In the genomic region with DNA sequence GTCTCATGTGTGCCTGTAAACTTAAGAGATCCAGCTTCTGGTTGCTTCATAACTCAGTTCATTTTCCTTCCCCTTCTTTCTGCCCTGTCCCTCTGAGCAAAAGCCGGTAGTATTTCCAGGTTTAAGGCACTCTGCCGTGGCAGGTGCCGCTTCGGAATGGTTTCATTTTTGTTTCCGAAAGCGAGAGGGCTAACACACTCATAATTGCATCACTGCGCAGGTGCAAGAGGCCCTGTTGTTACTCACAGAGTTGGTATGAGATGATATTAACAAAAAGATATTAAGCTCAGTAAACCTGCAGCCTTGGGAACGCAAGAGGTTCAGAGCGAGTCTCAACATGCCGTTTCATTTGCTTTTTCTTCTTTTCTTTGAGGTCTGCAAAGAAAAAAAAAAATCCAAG, we compare ENCODE assay signal across 19 mouse cellular contexts.
DNase-seq lines count a peak whose midpoint lies in the region; ATAC-seq and TF ChIP-seq lines count a peak whose summit lies in the region.
"Had no signal": no experiment of that assay in that cellular context is flagged by ENCODE, and none has a peak within 500 bp of the region (broad histone marks: within the 10 kb centered on the region; RNA-seq: fewer than 3 reads in every experiment).

No protein-coding gene starts in this region.

- 69% methylated on average over 10 of the region's 10 CpGs for WGBS in embryonic facial prominence, embryonic 15.5 days
- WGBS in stomach, postnatal 0 days = 70% methylated on average over 10 of the region's 10 CpGs

- DNase-seq in lung, postnatal 36 days = peak; percentile 37
- no peak for DNase-seq in lung, postnatal 25 days (ENCODE audit: low spot score)
- no peak for DNase-seq in stomach, postnatal 0 days (ENCODE audit: low spot score)
- no peak for DNase-seq in layer of hippocampus, adult 18-20 months (ENCODE audit: low spot score in 2 of 2)
- DNase-seq in frontal cortex, adult 2 months (ENCODE audit: extremely low spot score in 1 of 2, low spot score in 1 of 2) = no peak
- DNase-seq: adrenal gland, adult 2 months; cerebellum, adult 18-20 months; cerebellum, postnatal 36 days; forebrain, postnatal 0 days; kidney, postnatal 25 days; thymus, postnatal 25 days had no signal

- peak overlapping the region; percentile 21; the same call in 1 of the 2 replicates for H3K4me3 ChIP-seq in embryonic facial prominence, embryonic 15.5 days (replicated peaks)
- no peak overlapping the region for H3K4me3 ChIP-seq in myocyte
- H3K4me3 ChIP-seq in stomach, postnatal 0 days (ENCODE audit: low read depth, low read length) = no peak overlapping the region
- H3K4me3 ChIP-seq: heart, embryonic 10.5 days; intestine, embryonic 15.5 days; liver, embryonic 15.5 days; midbrain, embryonic 13.5 days; neural tube, embryonic 12.5 days had no signal

- no peaks in the 10 kb centered on the region for H3K27me3 ChIP-seq in embryonic facial prominence, embryonic 15.5 days
- no peaks in the 10 kb centered on the region for H3K27me3 ChIP-seq in myocyte (ENCODE audit: control insufficient read depth, insufficient read depth, insufficient read length)
- H3K27me3 ChIP-seq in stomach, postnatal 0 days (ENCODE audit: control insufficient read depth, insufficient read depth, low read length) = no peaks in the 10 kb centered on the region
- H3K27me3 ChIP-seq: intestine, embryonic 15.5 days; liver, embryonic 15.5 days; midbrain, embryonic 13.5 days; neural tube, embryonic 12.5 days had no signal

- no peak for TF ChIP-seq CTCF in stomach, postnatal 0 days (IDR thresholded peaks at IDR 0.05; ENCODE audit: low read depth)

- H3K9ac ChIP-seq in embryonic facial prominence, embryonic 15.5 days = no peak overlapping the region
- no peak overlapping the region for H3K9ac ChIP-seq in stomach, postnatal 0 days (ENCODE audit: low read length)
- H3K9ac ChIP-seq: forebrain, postnatal 0 days; intestine, embryonic 15.5 days; liver, embryonic 15.5 days; midbrain, embryonic 13.5 days; neural tube, embryonic 12.5 days had no signal

- no peaks in the 10 kb centered on the region for H3K9me3 ChIP-seq in embryonic facial prominence, embryonic 15.5 days (replicated peaks)
- no peaks in the 10 kb centered on the region for H3K9me3 ChIP-seq in stomach, postnatal 0 days (ENCODE audit: control insufficient read depth, low read length)
- H3K9me3 ChIP-seq: heart, embryonic 10.5 days; intestine, embryonic 15.5 days; liver, embryonic 15.5 days; midbrain, embryonic 13.5 days; neural tube, embryonic 12.5 days had no signal

- no peaks in the 10 kb centered on the region for H3K79me2 ChIP-seq in myocyte (ENCODE audit: control insufficient read depth, insufficient read depth)

- peak overlapping the region; percentile 39; the same call in 1 of the 2 replicates for H3K27ac ChIP-seq in embryonic facial prominence, embryonic 15.5 days (replicated peaks)
- peak overlapping the region; percentile 49 for H3K27ac ChIP-seq in stomach, postnatal 0 days (replicated peaks)
- H3K27ac ChIP-seq: heart, embryonic 10.5 days; intestine, embryonic 15.5 days; liver, embryonic 15.5 days; midbrain, embryonic 13.5 days; neural tube, embryonic 12.5 days had no signal

- TF ChIP-seq POLR2A in myocyte (IDR thresholded peaks at IDR 0.05; ENCODE audit: insufficient read length, low read depth) = no peak

- no peaks in the 10 kb centered on the region for H3K4me1 ChIP-seq in embryonic facial prominence, embryonic 15.5 days
- 0 out of 2 replicates have a peak, but pooled peaks cover 2% of the 10 kb centered on the region for H3K4me1 ChIP-seq in stomach, postnatal 0 days (replicated peaks; ENCODE audit: control insufficient read depth, insufficient read depth)
- H3K4me1 ChIP-seq: intestine, embryonic 15.5 days; liver, embryonic 15.5 days; neural tube, embryonic 12.5 days had no signal

- H3K36me3 ChIP-seq in embryonic facial prominence, embryonic 15.5 days = no peaks in the 10 kb centered on the region
- H3K36me3 ChIP-seq in myocyte (ENCODE audit: control insufficient read depth, insufficient read depth) = no peaks in the 10 kb centered on the region
- no peaks in the 10 kb centered on the region for H3K36me3 ChIP-seq in stomach, postnatal 0 days (ENCODE audit: control insufficient read depth, insufficient read depth, low read length)
- H3K36me3 ChIP-seq: heart, embryonic 10.5 days; intestine, embryonic 15.5 days; liver, embryonic 15.5 days; midbrain, embryonic 13.5 days; neural tube, embryonic 12.5 days had no signal

- ATAC-seq in embryonic facial prominence, embryonic 15.5 days (ENCODE audit: insufficient number of reproducible peaks, low FRiP score, low TSS enrichment, low read depth) = no peak
- no peak for ATAC-seq in stomach, postnatal 0 days (ENCODE audit: low FRiP score, low TSS enrichment)
- ATAC-seq: forebrain, postnatal 0 days; hindbrain, embryonic 16.5 days; intestine, embryonic 15.5 days; midbrain, embryonic 13.5 days had no signal

- no peak overlapping the region for H3K4me2 ChIP-seq in embryonic facial prominence, embryonic 15.5 days (replicated peaks)
- peak overlapping the region; percentile 13 for H3K4me2 ChIP-seq in myocyte (ENCODE audit: low read depth)
- no peak overlapping the region; the same call in 1 of the 2 replicates for H3K4me2 ChIP-seq in stomach, postnatal 0 days (replicated peaks; ENCODE audit: low read depth)
- H3K4me2 ChIP-seq: intestine, embryonic 15.5 days; liver, embryonic 15.5 days; midbrain, embryonic 13.5 days; neural tube, embryonic 12.5 days had no signal

- no peak for TF ChIP-seq EP300 in stomach, postnatal 0 days (optimal IDR thresholded peaks at IDR 0.05)

- H3ac ChIP-seq in myocyte (ENCODE audit: control insufficient read depth, insufficient read length) = no peak overlapping the region

TF ChIP-seq in myocyte, 11 proteins besides CTCF, POLR2A, EP300 and RAD21:
- TF ChIP-seq MYOG (IDR thresholded peaks at IDR 0.05; ENCODE audit: control insufficient read depth in 1 of 3, insufficient read depth in 1 of 3, insufficient read length in 2 of 3, low read depth in 2 of 3) (no peak), TCF3 (IDR thresholded peaks at IDR 0.05; ENCODE audit: insufficient read length, low read depth) (no peak), TCF12 (IDR thresholded peaks at IDR 0.05; ENCODE audit: insufficient read depth, poor library complexity, severe bottlenecking) (no peak), SRF (IDR thresholded peaks at IDR 0.05; ENCODE audit: control insufficient read depth, insufficient read length, low read depth) (no peak), CEBPB (IDR thresholded peaks at IDR 0.05; ENCODE audit: insufficient read depth, poor library complexity, severe bottlenecking) (no peak), E2F4 (IDR thresholded peaks at IDR 0.05; ENCODE audit: insufficient read depth) (no peak), MYOD1 (IDR thresholded peaks at IDR 0.05; ENCODE audit: control insufficient read depth in 1 of 3, insufficient read length in 2 of 3, low read depth in 2 of 3) (no peak), USF1 (IDR thresholded peaks at IDR 0.05; ENCODE audit: low read depth) (no peak), MAX (IDR thresholded peaks at IDR 0.05; ENCODE audit: low read depth) (no peak), POLR2AphosphoS2 (IDR thresholded peaks at IDR 0.05; ENCODE audit: insufficient read length, low read depth) (no peak), REST (IDR thresholded peaks at IDR 0.05; ENCODE audit: insufficient read depth, insufficient read length) (no peak)
